Mouse (Mus musculus): Measurements from ENCODE around the gene Tmem216.

GRCm38 (mm10) chr19:10562351-10562750 lies 6.3 kb upstream of the Tmem216 start:
- TF ChIP-seq POLR2A (IDR thresholded peaks at IDR 0.05; ENCODE audit: low read depth, low read length) (no peak), CTCF (IDR thresholded peaks at IDR 0.05; ENCODE audit: extremely low read depth, insufficient read depth, insufficient read length, insufficient replicate concordance) (no peak)
